In genomic region chr12:83597025-83597501, GRCm38 (mm10) we compare ENCODE assay signal across 1 mouse cellular context.
A peak's percentile ranks its signal among the peaks of the same experiment; 100 is the strongest.
TF ChIP-seq lines count a peak whose summit lies in the region.

Zfyve1 (minus strand) TSS chr12:83597222.

TF ChIP-seq in MEL, 35 proteins besides CTCF, POLR2A, EP300 and RAD21 (continued from another document):
- TF ChIP-seq RCOR1 (IDR thresholded peaks at IDR 0.05; ENCODE audit: low read depth, low read length) = no peak
- TF ChIP-seq USF2 (IDR thresholded peaks at IDR 0.05; ENCODE audit: borderline replicate concordance in 1 of 2, insufficient read depth in 1 of 2, low read depth in 1 of 2, low read length in 2 of 2) = no peak
- TF ChIP-seq NRF1 (IDR thresholded peaks at IDR 0.05; ENCODE audit: insufficient read depth, low read depth, low read length, poor library complexity, severe bottlenecking) = peak; percentile 54
- peak; percentile 88 for TF ChIP-seq MXI1 (IDR thresholded peaks at IDR 0.05; ENCODE audit: low read depth, low read length)
